Mouse (Mus musculus): Measurements from ENCODE around the gene Kank2.

DNA sequence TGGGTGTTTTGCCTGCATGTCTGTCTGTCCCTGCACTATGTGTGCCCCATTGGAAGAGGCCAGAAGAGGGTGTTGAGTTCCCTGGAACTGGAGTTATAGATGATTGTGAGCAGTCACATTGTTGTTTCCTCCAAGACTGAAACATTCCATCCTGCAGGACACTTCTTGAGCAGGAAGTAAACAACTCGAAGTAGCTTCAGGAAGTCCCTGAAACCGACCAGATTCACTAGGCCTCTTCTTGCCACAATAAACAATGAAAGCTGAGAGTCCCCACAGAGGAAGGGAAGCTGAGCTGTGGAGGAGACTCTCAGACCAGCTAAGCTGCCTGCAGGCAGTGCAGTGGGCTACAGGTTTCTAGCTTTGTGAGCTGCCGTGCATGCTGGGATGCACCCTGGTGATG is 20.8 kb downstream of the Kank2 start:
- TF ChIP-seq CTCF (IDR thresholded peaks at IDR 0.05; ENCODE audit: low read depth) (no peak), EP300 (optimal IDR thresholded peaks at IDR 0.05) (no peak)
